Mouse (Mus musculus) midbrain, postnatal 0 days (tissue): ENCODE data around the gene Togaram1. TPM values are rescaled to one million over a fixed set of nuclear protein-coding genes. Genes with fewer than 3 reads are reported as not detected.

Experiments used
- ATAC-seq: fragments of 200-750 bp; cut with Nextera tagmentation; 2 replicates; pipeline ENCODE4 v1.8.0; 2017; ENCODE audit warnings: moderate number of reproducible peaks, mild to moderate bottlenecking, moderate TSS enrichment, moderate library complexity; ENCODE audit not compliant: low FRiP score
- DNase-seq: peaks from one replicate; pipeline ENCODE4 v3.0.0-alpha.2; 2015; ENCODE audit warnings: low spot score
- H3K27ac ChIP-seq: fragments of 300-500 bp; sonication (generic); 2 replicates; pipeline ENCODE4 v1.5.1; 2014; ENCODE audit warnings: low read depth, mild to moderate bottlenecking, low read length, mixed read lengths
- H3K27me3 ChIP-seq: fragments of 300-500 bp; sonication (generic); 2 replicates; pipeline ENCODE4 v1.6.1; 2014; ENCODE audit warnings: low read length, control low read depth, mixed read lengths; ENCODE audit not compliant: insufficient read depth
- H3K36me3 ChIP-seq: fragments of 300-500 bp; sonication (generic); 2 replicates; pipeline ENCODE4 v1.6.1; 2014; ENCODE audit warnings: low read length, control low read depth, mixed read lengths; ENCODE audit not compliant: insufficient read depth
- H3K4me1 ChIP-seq: fragments of 300-500 bp; sonication (generic); 2 replicates; pipeline ENCODE4 v1.6.1; 2014; ENCODE audit warnings: mild to moderate bottlenecking, control low read depth, antibody characterized with exemption, low read length, mixed read lengths; ENCODE audit not compliant: insufficient read depth
- H3K4me2 ChIP-seq: fragments of 300-500 bp; sonication (generic); 2 replicates; pipeline ENCODE4 v1.6.1; 2014; ENCODE audit warnings: low read depth, mild to moderate bottlenecking, low read length, mixed read lengths; ENCODE audit not compliant: poor library complexity, severe bottlenecking
- H3K4me3 ChIP-seq: fragments of 300-500 bp; sonication (generic); 2 replicates; pipeline ENCODE4 v1.5.1; 2014; ENCODE audit warnings: low read depth, mild to moderate bottlenecking, low read length, moderate library complexity
- H3K9ac ChIP-seq: fragments of 300-500 bp; sonication (generic); replicated peaks from 2 replicates; pipeline ENCODE4 v1.6.1; 2014; ENCODE audit warnings: mild to moderate bottlenecking, low read length, moderate library complexity, mixed read lengths; ENCODE audit not compliant: poor library complexity, severe bottlenecking
- H3K9me3 ChIP-seq: fragments of 300-500 bp; sonication (generic); 2 replicates; pipeline ENCODE4 v1.6.1; 2016; ENCODE audit warnings: low read length, control low read depth
- CTCF ChIP-seq: IDR thresholded peaks from 2 replicates; pipeline ENCODE4 v1.5.1; 2016; ENCODE audit warnings: antibody characterized with exemption, mild to moderate bottlenecking
- WGBS: fragments of 180-500 bp; shearing (Covaris S2); extraction: QIAGEN DNeasy Blood & Tissue Kit; methylation state at CpG from one replicate; pipeline ENCODE4 v1.1.7; 2014; 5-methylcytosine and 5-hydroxymethylcytosine counted together
- polyA plus RNA-seq: library from polyadenylated mRNA; unstranded; fragments of >200 nt; fragmentation: Nextera tagmentation; extraction: Ambion mirVana; gene quantifications from 2 replicates; pipeline ENCODE4 v1.2.1, GENCODE M21; 2015
- total RNA-seq: library from RNA; depleted of rRNA; stranded (reverse); fragments of >200 nt; gene quantifications from 2 replicates; pipeline ENCODE4 v1.2.3, GENCODE M21; 2014

The Togaram1 gene
- total and polyA plus RNA-seq, 2 experiments from 2014 or later: 16.1 to 27.1 TPM

DNA sequence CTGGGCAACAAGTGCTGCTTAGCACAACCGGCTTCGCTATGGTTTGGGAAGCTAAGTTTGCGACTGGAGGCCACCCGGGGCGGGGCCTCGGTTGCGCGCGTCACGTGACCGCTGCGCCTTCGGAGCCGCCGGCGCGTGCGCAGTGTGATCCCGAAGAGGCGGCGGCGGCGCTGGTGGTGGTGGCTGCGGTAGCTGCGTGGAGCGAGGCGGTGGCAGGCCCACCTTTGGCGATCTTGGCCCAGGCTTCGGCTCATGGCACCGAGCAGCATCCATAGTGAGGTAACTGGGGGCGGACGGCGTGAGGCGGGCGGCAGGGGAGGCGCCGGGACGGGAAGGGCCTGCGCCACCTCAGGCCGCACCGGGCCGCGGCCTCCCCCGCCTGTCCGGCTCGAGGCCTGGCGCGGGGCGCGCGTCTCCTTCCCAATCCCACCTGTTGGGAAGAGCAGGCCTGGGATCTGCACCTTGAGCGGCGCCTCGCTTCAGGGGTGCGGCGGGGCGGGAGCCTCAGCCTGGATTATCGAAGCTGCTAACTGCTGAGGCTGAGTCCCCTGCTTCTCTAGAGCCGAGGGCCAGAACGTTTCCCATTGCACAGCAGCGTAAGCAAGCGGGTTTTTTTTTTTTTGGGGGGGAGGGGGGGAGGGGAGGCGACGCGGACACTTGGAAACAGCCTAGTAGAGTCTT is 70.7 kb downstream of the Togaram1 start, which contains the start of gene Prpf39:
Gene Prpf39 (plus strand): TSS at position 144 of the 681 bp plus-strand sequence.
- Histone ChIP-seq H3K27ac (peak within 1 kb of the TSS; percentile 82), H3K9ac (peak within 1 kb of the TSS; percentile 94), H3K4me1 (0 out of 2 replicates have a peak, but pooled peaks cover 6% of the 10 kb centered on the region), H3K4me2 (peak within 1 kb of the TSS; percentile 60), H3K27me3 (no peaks in the 10 kb centered on the region), H3K36me3 (no peaks in the 10 kb centered on the region), H3K9me3 (no peaks in the 10 kb centered on the region), H3K4me3 (peak within 1 kb of the TSS; percentile 91)
- peak; percentile 93 for DNase-seq
- no peak for TF ChIP-seq CTCF
- WGBS: under 1% methylated on average over 63 of the region's 65 CpGs
- ATAC-seq: peak; percentile 94

DNA sequence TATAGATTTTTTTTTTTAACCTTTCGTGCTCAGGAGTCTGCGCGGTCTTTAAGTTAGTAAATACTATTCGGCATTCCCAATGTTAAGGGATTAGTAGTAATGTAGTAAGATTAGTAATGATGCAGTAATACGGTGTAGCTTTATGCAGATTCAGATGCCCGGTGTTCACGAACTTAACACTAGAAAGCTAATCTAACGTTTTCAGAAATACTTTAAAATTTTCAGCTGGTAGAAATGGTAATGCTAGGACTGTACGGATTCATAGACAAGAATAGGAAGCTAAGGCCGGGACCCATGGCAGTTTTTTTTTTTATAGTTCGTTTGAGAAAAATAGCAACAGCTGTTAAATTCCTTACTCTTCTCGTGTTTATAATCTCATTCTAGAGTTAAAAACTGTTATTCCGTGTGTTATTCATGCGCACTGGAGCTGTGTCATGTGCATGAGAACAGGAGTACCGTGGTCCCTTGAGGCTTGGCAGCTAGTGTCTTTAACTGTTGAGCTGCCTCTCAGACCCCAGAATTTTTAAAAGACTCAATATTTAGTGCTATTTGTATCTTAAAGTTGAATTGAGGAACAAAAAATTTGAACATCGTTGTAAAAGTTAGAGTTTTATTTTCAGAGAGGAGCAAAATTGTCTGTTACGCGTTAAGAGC is 71.4 kb downstream of the Togaram1 start:
- 17% methylated on average over 18 of the region's 18 CpGs for WGBS
- H3K36me3 ChIP-seq: no peaks in the 10 kb centered on the region

DNA sequence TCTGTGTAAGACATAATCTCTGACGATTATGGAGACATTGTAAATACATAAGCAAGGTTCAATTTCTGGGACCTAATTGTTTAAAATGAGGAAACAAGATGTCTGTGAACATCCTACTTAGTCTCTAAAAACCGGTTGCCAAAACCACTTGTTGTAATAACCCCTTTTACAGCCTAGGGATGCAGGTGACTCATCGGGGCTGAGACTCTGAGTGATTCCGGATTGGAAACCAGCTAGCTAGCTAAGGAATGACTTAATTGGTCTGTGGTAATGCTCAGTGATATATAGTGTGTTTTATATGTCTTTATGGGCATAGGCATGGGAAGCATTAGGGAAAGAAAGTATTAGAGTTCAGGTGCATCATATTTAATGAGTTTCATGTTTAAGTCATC is 71.9 kb downstream of the Togaram1 start:
- peak overlapping the region; percentile 60 for H3K4me2 ChIP-seq
- 0 out of 2 replicates have a peak, but pooled peaks cover 6% of the 10 kb centered on the region for H3K4me1 ChIP-seq
- ATAC-seq (no peak), DNase-seq (no peak)
- H3K9ac ChIP-seq: no peak overlapping the region
- H3K4me3 ChIP-seq: peak overlapping the region; percentile 91
- no peak for TF ChIP-seq CTCF
- H3K27ac ChIP-seq: no peak overlapping the region
- no peaks in the 10 kb centered on the region for H3K36me3 ChIP-seq
- H3K9me3 ChIP-seq: no peaks in the 10 kb centered on the region
- no peaks in the 10 kb centered on the region for H3K27me3 ChIP-seq
- 43% methylated on average over 4 of the region's 4 CpGs for WGBS

More for the DNA sequence above, 71.4 kb downstream of the Togaram1 start:
- Histone ChIP-seq H3K27ac (no peak overlapping the region), H3K9me3 (no peaks in the 10 kb centered on the region), H3K4me3 (peak overlapping the region; percentile 91), H3K4me1 (0 out of 2 replicates have a peak, but pooled peaks cover 6% of the 10 kb centered on the region), H3K27me3 (no peaks in the 10 kb centered on the region), H3K4me2 (peak overlapping the region; percentile 60), H3K9ac (peak overlapping the region; percentile 94)
- no peak for TF ChIP-seq CTCF
- peak; percentile 43 for DNase-seq
- ATAC-seq: peak; percentile 3; the same call in 1 of the 2 replicates

DNA sequence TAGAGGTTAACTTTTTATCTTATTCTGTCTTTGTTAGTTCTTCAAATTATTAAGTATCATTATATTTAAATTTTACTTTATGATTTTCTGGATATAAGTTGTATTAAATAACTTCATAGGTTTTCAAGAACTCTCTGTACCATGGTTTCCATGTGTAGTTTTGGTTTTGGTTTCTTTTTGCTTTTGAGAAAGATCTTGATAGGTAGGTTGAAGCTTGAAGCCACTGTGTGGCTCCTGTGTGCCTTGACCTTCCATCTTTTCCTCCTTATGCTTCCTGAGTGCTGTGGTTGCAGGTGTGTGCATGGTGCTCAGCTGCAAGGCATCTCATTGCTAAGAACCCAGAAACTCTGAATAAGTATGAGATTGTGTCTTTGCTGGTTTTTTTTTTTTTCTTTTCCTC is 83.2 kb downstream of the Togaram1 start:
- ATAC-seq (no peak), DNase-seq (no peak)
- Histone ChIP-seq H3K4me1 (no peaks in the 10 kb centered on the region), H3K9ac (no peak overlapping the region), H3K4me3 (no peak overlapping the region), H3K9me3 (no peaks in the 10 kb centered on the region), H3K36me3 (peaks cover 20% of the 10 kb centered on the region; the same call in 1 of the 2 replicates), H3K27ac (no peak overlapping the region), H3K4me2 (no peak overlapping the region), H3K27me3 (no peaks in the 10 kb centered on the region)
- TF ChIP-seq CTCF: no peak

DNA sequence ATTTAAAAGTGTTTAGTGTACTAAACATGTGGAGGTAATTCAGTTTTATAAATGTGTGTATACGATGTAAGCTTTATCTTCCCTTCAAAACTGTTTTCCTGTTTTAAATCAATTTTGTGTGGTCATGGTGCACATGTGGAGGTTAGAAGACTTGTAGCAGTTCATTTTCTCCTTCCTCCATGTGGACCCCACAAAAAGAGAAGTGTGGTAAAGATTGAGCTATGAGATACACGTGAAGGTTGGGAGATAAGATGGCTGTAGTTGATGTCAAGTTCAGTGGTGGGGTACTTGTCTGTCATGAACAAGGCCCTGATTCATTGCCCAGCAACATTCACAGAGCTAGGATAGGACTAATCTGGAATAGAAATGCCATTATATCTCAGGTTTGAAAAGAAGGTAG is 92.6 kb downstream of the Togaram1 start:
- TF ChIP-seq CTCF: no peak
- Histone ChIP-seq H3K9me3 (no peaks in the 10 kb centered on the region), H3K36me3 (peaks cover 29% of the 10 kb centered on the region), H3K27me3 (no peaks in the 10 kb centered on the region), H3K27ac (no peak overlapping the region), H3K4me3 (no peak overlapping the region), H3K9ac (no peak overlapping the region), H3K4me1 (no peaks in the 10 kb centered on the region), H3K4me2 (no peak overlapping the region)
- no peak for DNase-seq
- 87% methylated on average over 2 of the region's 2 CpGs for WGBS
- ATAC-seq: no peak

DNA sequence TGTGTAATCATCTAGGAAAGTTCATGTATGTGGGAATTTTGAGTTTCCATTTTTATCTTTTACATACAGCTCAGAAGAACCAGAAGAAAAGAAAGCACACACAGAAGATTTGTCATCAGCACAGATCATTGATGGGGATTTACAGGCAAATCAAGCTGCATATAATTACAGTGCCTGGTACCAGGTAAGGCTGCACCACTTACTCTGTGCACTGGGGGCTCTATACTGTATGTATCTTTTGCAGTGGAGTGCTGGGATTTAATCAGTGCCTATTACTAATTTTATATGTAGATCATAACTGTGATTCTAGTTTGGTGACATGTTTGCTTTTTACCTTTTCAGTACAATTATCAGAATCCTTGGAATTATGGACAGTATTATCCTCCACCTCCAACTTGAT is 95.5 kb downstream of the Togaram1 start:
- Histone ChIP-seq H3K36me3 (peaks cover 32% of the 10 kb centered on the region), H3K4me3 (no peak overlapping the region), H3K27me3 (no peaks in the 10 kb centered on the region), H3K4me1 (no peaks in the 10 kb centered on the region), H3K4me2 (no peak overlapping the region), H3K27ac (no peak overlapping the region), H3K9me3 (no peaks in the 10 kb centered on the region), H3K9ac (no peak overlapping the region)
- TF ChIP-seq CTCF: no peak
- DNase-seq (no peak), ATAC-seq (no peak)
